Mouse (Mus musculus): ENCODE data around the gene D17H6S53E. TPM values are rescaled to one million over a fixed set of nuclear protein-coding genes. Genes with fewer than 3 reads are reported as not detected.

The D17H6S53E gene
- polyA plus RNA-seq, 1 experiment from 2014 or later: 10.8 TPM

GRCm38 (mm10) chr17:35157661-35158175 is 31.5 kb downstream of the D17H6S53E start:
- ATAC-seq (replicated peaks; ENCODE audit: insufficient number of reproducible peaks, low FRiP score, low TSS enrichment): no peak
- H3K9me3 ChIP-seq (replicated peaks; ENCODE audit: control insufficient read depth, low read length): no peaks in the 10 kb centered on the region
- H3K4me2 ChIP-seq: no peak overlapping the region
- no peak overlapping the region for H3K4me3 ChIP-seq (ENCODE audit: low read depth, low read length)
- WGBS (ENCODE audit: insufficient replicate concordance): 92% methylated on average over 8 of the region's 8 CpGs
- H3K9ac ChIP-seq (ENCODE audit: low read depth, low read length): no peak overlapping the region
- H3K36me3 ChIP-seq (ENCODE audit: control insufficient read depth, insufficient read depth, low read length): peaks cover 91% of the 10 kb centered on the region
- no peaks in the 10 kb centered on the region for H3K27me3 ChIP-seq (ENCODE audit: control insufficient read depth, insufficient read depth, low read length)
- H3K4me1 ChIP-seq (ENCODE audit: control insufficient read depth, insufficient read depth, low read length): peaks cover 7% of the 10 kb centered on the region
- H3K27ac ChIP-seq (ENCODE audit: low read depth, low read length): no peak overlapping the region

GRCm38 (mm10) chr17:35158850-35159593 is 32.8 kb downstream of the D17H6S53E start:
- Histone ChIP-seq H3K9ac (ENCODE audit: low read depth, low read length) (no peak overlapping the region), H3K27me3 (ENCODE audit: control insufficient read depth, insufficient read depth, low read length) (no peaks in the 10 kb centered on the region), H3K4me1 (ENCODE audit: control insufficient read depth, insufficient read depth, low read length) (peaks cover 11% of the 10 kb centered on the region), H3K9me3 (replicated peaks; ENCODE audit: control insufficient read depth, low read length) (no peaks in the 10 kb centered on the region), H3K4me3 (ENCODE audit: low read depth, low read length) (no peak overlapping the region), H3K4me2 (no peak overlapping the region), H3K27ac (ENCODE audit: low read depth, low read length) (no peak overlapping the region), H3K36me3 (ENCODE audit: control insufficient read depth, insufficient read depth, low read length) (peaks cover 78% of the 10 kb centered on the region)
- 90% methylated on average over 15 of the region's 16 CpGs for WGBS (ENCODE audit: insufficient replicate concordance)
- ATAC-seq (replicated peaks; ENCODE audit: insufficient number of reproducible peaks, low FRiP score, low TSS enrichment): no peak

GRCm38 (mm10) chr17:35159638-35160037 is 33.5 kb downstream of the D17H6S53E start:
- Histone ChIP-seq H3K36me3 (ENCODE audit: control insufficient read depth, insufficient read depth, low read length) (peaks cover 71% of the 10 kb centered on the region), H3K4me1 (ENCODE audit: control insufficient read depth, insufficient read depth, low read length) (peaks cover 11% of the 10 kb centered on the region), H3K9ac (ENCODE audit: low read depth, low read length) (no peak overlapping the region), H3K9me3 (replicated peaks; ENCODE audit: control insufficient read depth, low read length) (no peaks in the 10 kb centered on the region), H3K4me3 (ENCODE audit: low read depth, low read length) (no peak overlapping the region), H3K27ac (ENCODE audit: low read depth, low read length) (no peak overlapping the region), H3K4me2 (no peak overlapping the region), H3K27me3 (ENCODE audit: control insufficient read depth, insufficient read depth, low read length) (no peaks in the 10 kb centered on the region)
- WGBS (ENCODE audit: insufficient replicate concordance): 81% methylated on average over 7 of the region's 7 CpGs
- ATAC-seq (replicated peaks; ENCODE audit: insufficient number of reproducible peaks, low FRiP score, low TSS enrichment): no peak

GRCm38 (mm10) chr17:35161421-35161820 is 35.2 kb downstream of the D17H6S53E start:
- Histone ChIP-seq H3K27me3 (ENCODE audit: control insufficient read depth, insufficient read depth, low read length) (no peaks in the 10 kb centered on the region), H3K4me3 (ENCODE audit: low read depth, low read length) (no peak overlapping the region), H3K9ac (ENCODE audit: low read depth, low read length) (0 out of 2 replicates have a peak overlapping the region, but pooled peaks have one; percentile 2), H3K9me3 (replicated peaks; ENCODE audit: control insufficient read depth, low read length) (no peaks in the 10 kb centered on the region), H3K27ac (ENCODE audit: low read depth, low read length) (no peak overlapping the region), H3K36me3 (ENCODE audit: control insufficient read depth, insufficient read depth, low read length) (peaks cover 54% of the 10 kb centered on the region), H3K4me1 (ENCODE audit: control insufficient read depth, insufficient read depth, low read length) (peaks cover 14% of the 10 kb centered on the region), H3K4me2 (peak overlapping the region; percentile 93)
- no peak for ATAC-seq (replicated peaks; ENCODE audit: insufficient number of reproducible peaks, low FRiP score, low TSS enrichment)
- WGBS (ENCODE audit: insufficient replicate concordance): 85% methylated on average over 11 of the region's 11 CpGs

- peaks cover 14% of the 10 kb centered on the region for H3K4me1 ChIP-seq (ENCODE audit: control insufficient read depth, insufficient read depth, low read length)
- peak overlapping the region; percentile 93 for H3K4me2 ChIP-seq
- H3K9me3 ChIP-seq (replicated peaks; ENCODE audit: control insufficient read depth, low read length): no peaks in the 10 kb centered on the region
- H3K27me3 ChIP-seq (ENCODE audit: control insufficient read depth, insufficient read depth, low read length): no peaks in the 10 kb centered on the region
- no peak overlapping the region for H3K27ac ChIP-seq (ENCODE audit: low read depth, low read length)
- 74% methylated on average over 14 of the region's 14 CpGs for WGBS (ENCODE audit: insufficient replicate concordance)
- 0 out of 2 replicates have a peak overlapping the region, but pooled peaks have one; percentile 2 for H3K9ac ChIP-seq (ENCODE audit: low read depth, low read length)
- ATAC-seq (replicated peaks; ENCODE audit: insufficient number of reproducible peaks, low FRiP score, low TSS enrichment): no peak
- H3K36me3 ChIP-seq (ENCODE audit: control insufficient read depth, insufficient read depth, low read length): peaks cover 47% of the 10 kb centered on the region
- peak overlapping the region; percentile 94 for H3K4me3 ChIP-seq (ENCODE audit: low read depth, low read length)
Measured at GRCm38 (mm10) chr17:35162121-35162520, 35.9 kb downstream of the D17H6S53E start.

- Histone ChIP-seq H3K9me3 (replicated peaks; ENCODE audit: control insufficient read depth, low read length) (no peaks in the 10 kb centered on the region), H3K4me3 (ENCODE audit: low read depth, low read length) (peak overlapping the region; percentile 94), H3K4me2 (peak overlapping the region; percentile 93), H3K36me3 (ENCODE audit: control insufficient read depth, insufficient read depth, low read length) (peaks cover 41% of the 10 kb centered on the region), H3K4me1 (ENCODE audit: control insufficient read depth, insufficient read depth, low read length) (peaks cover 14% of the 10 kb centered on the region), H3K27ac (ENCODE audit: low read depth, low read length) (no peak overlapping the region), H3K27me3 (ENCODE audit: control insufficient read depth, insufficient read depth, low read length) (no peaks in the 10 kb centered on the region), H3K9ac (ENCODE audit: low read depth, low read length) (peak overlapping the region; percentile 98)
- WGBS (ENCODE audit: insufficient replicate concordance): 63% methylated on average over 12 of the region's 12 CpGs
- ATAC-seq (replicated peaks; ENCODE audit: insufficient number of reproducible peaks, low FRiP score, low TSS enrichment): no peak
Measured at GRCm38 (mm10) chr17:35162730-35163129, 36.6 kb downstream of the D17H6S53E start.

GRCm38 (mm10) chr17:35163326-35164081 is 37.3 kb downstream of the D17H6S53E start:
- Histone ChIP-seq H3K4me1 (ENCODE audit: control insufficient read depth, insufficient read depth, low read length) (peaks cover 14% of the 10 kb centered on the region), H3K36me3 (ENCODE audit: control insufficient read depth, insufficient read depth, low read length) (peaks cover 34% of the 10 kb centered on the region), H3K27me3 (ENCODE audit: control insufficient read depth, insufficient read depth, low read length) (no peaks in the 10 kb centered on the region), H3K9me3 (replicated peaks; ENCODE audit: control insufficient read depth, low read length) (no peaks in the 10 kb centered on the region), H3K9ac (ENCODE audit: low read depth, low read length) (peak overlapping the region; percentile 98), H3K27ac (ENCODE audit: low read depth, low read length) (peak overlapping the region; percentile 89), H3K4me3 (ENCODE audit: low read depth, low read length) (peak overlapping the region; percentile 94), H3K4me2 (peak overlapping the region; percentile 93)
- ATAC-seq (replicated peaks; ENCODE audit: insufficient number of reproducible peaks, low FRiP score, low TSS enrichment): no peak
- 13% methylated on average over 8 of the region's 8 CpGs for WGBS (ENCODE audit: insufficient replicate concordance)

- peaks cover 14% of the 10 kb centered on the region for H3K4me1 ChIP-seq (ENCODE audit: control insufficient read depth, insufficient read depth, low read length)
- peak overlapping the region; percentile 89 for H3K27ac ChIP-seq (ENCODE audit: low read depth, low read length)
- peaks cover 27% of the 10 kb centered on the region for H3K36me3 ChIP-seq (ENCODE audit: control insufficient read depth, insufficient read depth, low read length)
- H3K4me2 ChIP-seq: peak overlapping the region; percentile 93
- ATAC-seq (replicated peaks; ENCODE audit: insufficient number of reproducible peaks, low FRiP score, low TSS enrichment): no peak
- peak overlapping the region; percentile 94 for H3K4me3 ChIP-seq (ENCODE audit: low read depth, low read length)
- H3K9ac ChIP-seq (ENCODE audit: low read depth, low read length): peak overlapping the region; percentile 98
- WGBS (ENCODE audit: insufficient replicate concordance): 1% methylated on average over 20 of the region's 28 CpGs
- no peaks in the 10 kb centered on the region for H3K9me3 ChIP-seq (replicated peaks; ENCODE audit: control insufficient read depth, low read length)
- H3K27me3 ChIP-seq (ENCODE audit: control insufficient read depth, insufficient read depth, low read length): no peaks in the 10 kb centered on the region
Measured at GRCm38 (mm10) chr17:35164218-35164567, 38.0 kb downstream of the D17H6S53E start.
